Mouse (Mus musculus): ENCODE data around the gene Cpa1.

The Cpa1 gene

DNA sequence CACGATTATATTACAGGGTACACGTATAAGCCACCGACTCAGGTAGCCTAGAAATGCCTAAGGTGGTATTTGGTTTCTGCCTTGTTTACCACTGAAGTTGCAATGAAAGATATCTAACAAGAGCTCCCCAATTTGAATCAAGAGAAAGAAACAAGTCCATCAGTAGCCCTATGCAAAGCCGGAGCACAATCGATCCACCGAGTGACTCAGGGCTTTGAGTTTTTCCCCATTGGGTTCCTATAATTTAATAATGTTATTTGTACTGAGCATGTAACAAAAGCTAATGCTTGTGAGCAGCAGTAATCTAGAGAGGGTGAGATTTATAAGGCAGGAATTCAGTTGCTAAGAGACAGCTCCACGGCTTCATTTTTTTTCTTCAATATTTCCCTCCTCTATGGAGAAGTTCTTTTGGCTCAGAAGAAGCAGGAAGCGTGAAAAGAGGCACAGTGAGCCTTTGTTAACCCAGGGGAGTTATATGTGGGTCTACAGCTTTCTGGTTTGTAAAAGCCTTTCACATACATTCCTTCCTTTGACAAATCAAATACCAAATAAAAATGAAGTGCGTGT, 35.8 kb downstream of the Cpa1 start:
- no peak for DNase-seq

GRCm38 (mm10) chr6:30675281-30675771, 36.3 kb downstream of the Cpa1 start:
- DNase-seq, result peak; percentile 18

DNA sequence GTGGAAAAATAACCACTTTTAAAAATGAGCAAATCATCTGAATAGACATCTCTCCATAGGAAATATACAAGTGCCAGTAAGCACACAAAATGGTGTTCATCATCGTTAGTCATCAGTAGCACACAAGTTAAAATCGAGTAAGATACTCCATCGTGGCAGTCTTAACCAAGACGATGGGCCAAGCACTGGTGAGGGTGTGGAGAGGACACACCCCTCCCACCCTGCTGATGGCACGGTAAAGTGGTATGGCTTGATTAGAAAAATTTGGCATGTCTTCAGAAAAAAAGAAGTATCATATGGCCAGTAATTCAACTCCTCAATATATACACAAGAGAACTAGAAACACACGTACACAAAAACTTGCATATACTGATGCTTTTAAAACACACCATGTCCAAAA, 37.5 kb downstream of the Cpa1 start:
- DNase-seq, result peak; percentile 26

DNA sequence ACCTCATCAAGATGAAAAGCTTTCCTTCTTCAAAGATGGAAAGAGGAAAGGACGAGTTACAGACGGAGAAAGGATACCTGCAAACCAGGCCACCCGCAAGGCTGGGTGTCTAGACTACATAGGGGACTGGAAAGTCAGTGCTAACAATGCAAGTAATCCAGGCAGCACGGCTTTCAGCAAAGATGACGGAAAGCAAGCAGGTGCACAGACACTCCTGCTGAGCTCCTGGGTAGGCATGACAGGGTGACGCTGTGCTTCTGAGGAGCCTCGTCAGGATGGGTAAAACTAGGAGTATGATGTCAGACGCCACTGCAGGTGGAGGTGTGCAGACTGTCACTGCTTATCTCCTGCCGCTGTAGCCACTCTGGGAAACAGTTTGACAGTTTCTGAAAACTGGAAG, 38.6 kb downstream of the Cpa1 start:
- DNase-seq, result no peak

DNA sequence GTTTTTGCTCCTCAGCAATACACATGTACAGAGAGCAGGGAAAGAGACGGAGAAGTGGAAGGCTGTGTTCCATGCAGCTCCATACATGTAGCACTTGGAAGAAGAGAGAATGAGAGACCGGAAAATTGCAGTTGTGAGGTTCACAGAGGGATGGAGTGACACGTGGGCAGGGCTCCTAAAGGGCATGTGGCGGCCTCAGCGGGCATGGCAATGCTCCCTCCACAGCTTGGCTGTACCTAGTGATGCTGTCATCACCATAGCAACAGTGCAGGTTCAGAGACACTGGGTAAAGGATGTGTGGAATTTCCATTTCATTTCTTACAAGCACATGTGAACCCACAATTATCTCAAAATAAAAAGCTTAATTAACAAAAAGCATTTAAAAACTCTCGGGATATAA, 39.5 kb downstream of the Cpa1 start:
- DNase-seq, result no peak

- no peak for DNase-seq
Observed at GRCm38 (mm10) chr6:30679567-30679966, 40.5 kb downstream of the Cpa1 start.

GRCm38 (mm10) chr6:30680442-30680841, 41.4 kb downstream of the Cpa1 start:
- no peak for DNase-seq

GRCm38 (mm10) chr6:30681935-30682900, 43.2 kb downstream of the Cpa1 start:
- DNase-seq, result peak; percentile 55

DNA sequence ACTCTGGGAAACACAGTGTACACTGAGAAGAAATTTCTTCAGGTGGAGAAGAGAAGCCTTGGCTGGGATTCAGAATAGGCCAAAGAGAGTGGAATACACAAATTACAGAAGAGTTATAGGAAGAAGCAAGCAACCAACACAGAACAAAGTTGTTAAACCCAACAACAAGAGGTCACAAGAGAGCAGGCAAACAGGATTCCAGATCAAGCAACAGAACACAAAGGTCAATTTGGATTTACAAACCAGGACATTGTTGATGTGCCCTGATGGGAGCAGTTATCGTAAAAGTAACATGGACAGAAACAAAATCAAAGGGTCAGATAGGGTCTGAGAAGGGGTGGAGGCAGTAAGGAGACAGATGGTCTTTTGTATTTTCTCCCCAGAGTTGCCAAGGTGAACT, 45.6 kb downstream of the Cpa1 start:
- DNase-seq, result no peak

- DNase-seq, result no peak
Observed at GRCm38 (mm10) chr6:30687198-30687597, 48.2 kb downstream of the Cpa1 start.

- no peak for DNase-seq
Observed at GRCm38 (mm10) chr6:30692826-30693225, 53.8 kb downstream of the Cpa1 start.

DNA sequence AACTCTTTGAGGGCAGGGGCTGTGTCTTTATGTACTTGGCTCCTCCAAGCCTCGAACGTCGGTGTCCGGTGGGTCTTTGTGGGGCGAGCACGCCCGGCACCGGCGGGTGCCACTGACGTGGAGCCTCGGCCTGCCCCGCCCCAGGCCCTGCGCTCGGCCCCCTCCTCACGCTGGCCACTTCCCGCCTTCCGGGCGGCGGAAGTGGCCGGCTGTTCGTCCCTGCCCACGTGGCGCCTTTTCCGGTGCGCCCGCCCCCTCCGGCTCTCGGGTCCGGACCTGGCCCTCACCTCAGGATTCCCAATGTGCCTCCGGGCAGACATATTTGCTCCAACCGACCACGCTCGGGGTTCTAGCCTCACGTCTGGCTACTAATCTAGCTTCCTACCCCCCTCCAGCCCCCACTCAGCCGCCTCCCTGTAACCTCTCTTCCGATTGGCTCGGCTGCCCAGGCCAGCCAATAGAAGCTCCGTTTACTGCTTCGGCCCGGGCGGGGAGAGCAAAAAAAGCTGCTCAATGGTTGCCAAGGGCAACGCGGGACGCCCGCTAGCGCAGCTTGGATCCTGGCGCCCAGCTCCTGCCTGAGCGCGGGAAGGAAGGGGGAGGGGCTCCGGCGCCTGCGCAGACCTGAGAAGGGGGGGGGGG, 54.5 kb downstream of the Cpa1 start, which contains the start of gene Cep41:
Gene Cep41, minus strand, starts transcription at position 400 of the 642 bp plus-strand sequence.
- DNase-seq, result peak; percentile 93

- DNase-seq, result no peak
Observed at GRCm38 (mm10) chr6:30694209-30694608, 55.2 kb downstream of the Cpa1 start.

Measured in liver (tissue).